Mouse (Mus musculus) hindbrain, postnatal 0 days (tissue): ENCODE measurements at regions not wholly inside any gene's neighbourhood (a gene's known extent, or its start where the extent isn't known, plus 50 kb on each side); places are given as distances from the start of the nearest gene placed in this dataset.

ENCODE experiments used
- ATAC-seq: fragments of 200-750 bp; cut with Nextera tagmentation; 2 replicates; pipeline ENCODE4 v1.8.0; 2017; ENCODE audit warnings: mild to moderate bottlenecking, moderate TSS enrichment, moderate library complexity
- DNase-seq: peaks from one replicate; pipeline ENCODE4 v3.0.0-alpha.2; 2015; ENCODE audit warnings: low spot score
- H3K27ac ChIP-seq: fragments of 300-500 bp; sonication (generic); 2 replicates; pipeline ENCODE4 v1.5.1; 2014; ENCODE audit warnings: mild to moderate bottlenecking
- H3K27me3 ChIP-seq: fragments of 300-500 bp; sonication (generic); 2 replicates; pipeline ENCODE4 v1.6.1; 2014; ENCODE audit warnings: low read length, mixed read lengths; ENCODE audit not compliant: insufficient read depth
- H3K36me3 ChIP-seq: fragments of 300-500 bp; sonication (generic); 2 replicates; pipeline ENCODE4 v1.6.1; 2014; ENCODE audit warnings: low read length, mixed read lengths; ENCODE audit not compliant: insufficient read depth
- H3K4me1 ChIP-seq: fragments of 300-500 bp; sonication (generic); 2 replicates; pipeline ENCODE4 v1.6.1; 2014; ENCODE audit warnings: antibody characterized with exemption, low read length, mixed read lengths; ENCODE audit not compliant: insufficient read depth
- H3K4me2 ChIP-seq: fragments of 300-500 bp; sonication (generic); 2 replicates; pipeline ENCODE4 v1.6.1; 2014; ENCODE audit warnings: low read depth, mild to moderate bottlenecking, low read length, moderate library complexity, mixed read lengths
- H3K4me3 ChIP-seq: fragments of 300-500 bp; sonication (generic); 2 replicates; pipeline ENCODE4 v1.5.1; 2014; ENCODE audit warnings: low read length
- H3K9ac ChIP-seq: fragments of 300-500 bp; sonication (generic); replicated peaks from 2 replicates; pipeline ENCODE4 v1.6.1; 2014; ENCODE audit warnings: mild to moderate bottlenecking, low read length, moderate library complexity, mixed read lengths
- H3K9me3 ChIP-seq: fragments of 300-500 bp; sonication (generic); 2 replicates; pipeline ENCODE4 v1.6.1; 2016; ENCODE audit warnings: low read length, mixed read lengths
- CTCF ChIP-seq: IDR thresholded peaks from 2 replicates; pipeline ENCODE4 v1.5.1; 2016; ENCODE audit warnings: antibody characterized with exemption, control low read depth, low read depth
- WGBS: fragments of 180-500 bp; shearing (Covaris S2); extraction: QIAGEN DNeasy Blood & Tissue Kit; methylation state at CpG from one replicate; pipeline ENCODE4 v1.1.7; 2014; 5-methylcytosine and 5-hydroxymethylcytosine counted together

GRCm38 (mm10) chr3:137752447-137753256, 81.3 kb downstream of the Gm21962 start:
- Histone ChIP-seq H3K27ac (peak overlapping the region; percentile 54; the same call in 1 of the 2 replicates), H3K9me3 (no peaks in the 10 kb centered on the region), H3K4me3 (peak overlapping the region; percentile 29), H3K36me3 (no peaks in the 10 kb centered on the region), H3K27me3 (no peaks in the 10 kb centered on the region), H3K4me2 (peak overlapping the region; percentile 53), H3K4me1 (no peaks in the 10 kb centered on the region), H3K9ac (peak overlapping the region; percentile 43)
- peak; percentile 87 for TF ChIP-seq CTCF
- 16% methylated on average over 25 of the region's 25 CpGs for WGBS
- peak; percentile 89 for ATAC-seq
- peak; percentile 94 for DNase-seq

GRCm38 (mm10) chr3:137753257-137753654, 81.9 kb downstream of the Gm21962 start:
- WGBS = 57% methylated on average over 7 of the region's 7 CpGs
- Histone ChIP-seq H3K27ac (peak overlapping the region; percentile 34; the same call in 1 of the 2 replicates), H3K4me3 (peak overlapping the region; percentile 29), H3K4me2 (peak overlapping the region; percentile 53), H3K4me1 (no peaks in the 10 kb centered on the region), H3K9me3 (no peaks in the 10 kb centered on the region), H3K36me3 (no peaks in the 10 kb centered on the region), H3K27me3 (no peaks in the 10 kb centered on the region), H3K9ac (no peak overlapping the region)
- ATAC-seq (peak; percentile 54; the same call in 1 of the 2 replicates), DNase-seq (no peak)
- no peak for TF ChIP-seq CTCF

- Histone ChIP-seq H3K36me3 (no peaks in the 10 kb centered on the region), H3K4me1 (no peaks in the 10 kb centered on the region), H3K4me2 (no peak overlapping the region), H3K9me3 (no peaks in the 10 kb centered on the region), H3K4me3 (no peak overlapping the region), H3K9ac (no peak overlapping the region), H3K27ac (no peak overlapping the region), H3K27me3 (no peaks in the 10 kb centered on the region)
- DNase-seq (no peak), ATAC-seq (no peak)
- no peak for TF ChIP-seq CTCF
- 90% methylated on average over 5 of the region's 5 CpGs for WGBS
Measured at GRCm38 (mm10) chr3:137755391-137755790, 84.1 kb downstream of the Gm21962 start.

- Histone ChIP-seq H3K27me3 (no peaks in the 10 kb centered on the region), H3K9me3 (no peaks in the 10 kb centered on the region), H3K4me2 (peak overlapping the region; percentile 41), H3K36me3 (no peaks in the 10 kb centered on the region), H3K27ac (peak overlapping the region; percentile 13; the same call in 1 of the 2 replicates), H3K4me1 (no peaks in the 10 kb centered on the region), H3K4me3 (no peak overlapping the region), H3K9ac (no peak overlapping the region)
- TF ChIP-seq CTCF = no peak
- ATAC-seq = peak; percentile 47; the same call in 1 of the 2 replicates
- peak; percentile 27 for DNase-seq
- WGBS = 61% methylated on average over 14 of the region's 14 CpGs
Measured at GRCm38 (mm10) chr3:137762213-137762884, 91.0 kb downstream of the Gm21962 start.

GRCm38 (mm10) chr3:137763406-137763805, 92.1 kb downstream of the Gm21962 start:
- Histone ChIP-seq H3K36me3 (no peaks in the 10 kb centered on the region), H3K4me3 (no peak overlapping the region), H3K9ac (no peak overlapping the region), H3K27me3 (no peaks in the 10 kb centered on the region), H3K9me3 (no peaks in the 10 kb centered on the region), H3K4me2 (no peak overlapping the region), H3K4me1 (no peaks in the 10 kb centered on the region), H3K27ac (no peak overlapping the region)
- TF ChIP-seq CTCF = no peak
- DNase-seq = no peak
- no peak for ATAC-seq
- 89% methylated on average over 5 of the region's 5 CpGs for WGBS

- no peak for ATAC-seq
- H3K27ac ChIP-seq = no peak overlapping the region
Measured at GRCm38 (mm10) chr3:137768627-137769026, 95.7 kb upstream of the H2afz start.

More at GRCm38 (mm10) chr3:137768627-137769026, 95.7 kb upstream of the H2afz start:
- WGBS = 83% methylated on average over 4 of the region's 4 CpGs
- Histone ChIP-seq H3K4me2 (no peak overlapping the region), H3K36me3 (no peaks in the 10 kb centered on the region), H3K9me3 (no peaks in the 10 kb centered on the region), H3K9ac (no peak overlapping the region), H3K4me1 (no peaks in the 10 kb centered on the region), H3K27me3 (no peaks in the 10 kb centered on the region), H3K4me3 (no peak overlapping the region)
- TF ChIP-seq CTCF = no peak
- no peak for DNase-seq
